Mouse (Mus musculus): ENCODE measurements around the gene Ostc.

Ostc gene

GRCm38 (mm10) chr3:130708967-130709924, at the start of gene Ostc:
Gene Ostc (minus strand): TSS chr3:130709444.
- peak; percentile 96 for DNase-seq

GRCm38 (mm10) chr3:130758157-130758841, 49.1 kb upstream of the Ostc start:
- DNase-seq, result no peak

- no peak for DNase-seq
Measured at GRCm38 (mm10) chr3:130757117-130757852, 48.0 kb upstream of the Ostc start.

- no peak for DNase-seq
Measured at GRCm38 (mm10) chr3:130749206-130749605, 40.0 kb upstream of the Ostc start.

- no peak for DNase-seq
Measured at GRCm38 (mm10) chr3:130746673-130747619, 37.7 kb upstream of the Ostc start.

GRCm38 (mm10) chr3:130737652-130738361, 28.6 kb upstream of the Ostc start:
- DNase-seq, result no peak

GRCm38 (mm10) chr3:130736758-130737157, 27.5 kb upstream of the Ostc start:
- DNase-seq, result no peak

GRCm38 (mm10) chr3:130730189-130730653, 21.0 kb upstream of the Ostc start, which contains the start of gene Rpl34:
Gene Rpl34 (minus strand): TSS chr3:130730398.
- peak; percentile 96 for DNase-seq

- DNase-seq, result no peak
Measured at GRCm38 (mm10) chr3:130729472-130730188, 20.4 kb upstream of the Ostc start.

GRCm38 (mm10) chr3:130727676-130728075, 18.4 kb upstream of the Ostc start:
- no peak for DNase-seq

- DNase-seq, result no peak
Measured at GRCm38 (mm10) chr3:130727036-130727435, 17.8 kb upstream of the Ostc start.

GRCm38 (mm10) chr3:130725718-130726117, 16.5 kb upstream of the Ostc start:
- DNase-seq, result no peak

GRCm38 (mm10) chr3:130722733-130723478, 13.7 kb upstream of the Ostc start:
- no peak for DNase-seq

- no peak for DNase-seq
Measured at GRCm38 (mm10) chr3:130720225-130720624, 11.0 kb upstream of the Ostc start.

- DNase-seq, result no peak
Measured at GRCm38 (mm10) chr3:130718871-130719270, 9.6 kb upstream of the Ostc start.

GRCm38 (mm10) chr3:130716555-130716954, 7.3 kb upstream of the Ostc start:
- DNase-seq, result no peak

- DNase-seq, result peak; percentile 75
Measured at GRCm38 (mm10) chr3:130714775-130715568, 5.7 kb upstream of the Ostc start.

GRCm38 (mm10) chr3:130712891-130713290, 3.6 kb upstream of the Ostc start:
- no peak for DNase-seq

GRCm38 (mm10) chr3:130710103-130710502, 859 bp upstream of the Ostc start:
- DNase-seq, result no peak
